Mouse (Mus musculus) heart, embryonic 15.5 days (tissue): Measurements from ENCODE around the gene Snupn. TPM values are rescaled to one million over a fixed set of nuclear protein-coding genes. Genes with fewer than 3 reads are reported as not detected.
"Not testable (repeated sequence)": the region's sequence is repeated elsewhere in the genome, so short reads cannot be mapped to it uniquely, and the experiment has no call there.

Experiments used
- ATAC-seq: fragments of 200-750 bp; cut with Nextera tagmentation; replicated peaks from 2 replicates; pipeline ENCODE4 v1.8.0; 2017; ENCODE audit warnings: low read depth, moderate TSS enrichment; ENCODE audit not compliant: insufficient number of reproducible peaks, insufficient read depth, low FRiP score
- H3K27ac ChIP-seq: fragments of 300-500 bp; sonication (generic); 2 replicates; pipeline ENCODE4 v1.5.1; 2015; ENCODE audit warnings: mild to moderate bottlenecking, inconsistent platforms
- H3K27me3 ChIP-seq: fragments of 300-500 bp; sonication (generic); 2 replicates; pipeline ENCODE4 v1.6.1; 2015; ENCODE audit warnings: inconsistent platforms
- H3K36me3 ChIP-seq: fragments of 300-500 bp; sonication (generic); 2 replicates; pipeline ENCODE4 v1.6.1; 2015; ENCODE audit warnings: mild to moderate bottlenecking, inconsistent platforms
- H3K4me1 ChIP-seq: fragments of 300-500 bp; sonication (generic); replicated peaks from 2 replicates; pipeline ENCODE4 v1.6.1; 2015; ENCODE audit warnings: inconsistent platforms
- H3K4me2 ChIP-seq: fragments of 300-500 bp; sonication (generic); 2 replicates; pipeline ENCODE4 v1.6.1; 2015; ENCODE audit warnings: inconsistent platforms, mild to moderate bottlenecking, moderate library complexity
- H3K4me3 ChIP-seq: fragments of 300-500 bp; sonication (generic); 2 replicates; pipeline ENCODE4 v1.5.1; 2015; ENCODE audit warnings: mild to moderate bottlenecking, inconsistent platforms
- H3K9ac ChIP-seq: fragments of 300-500 bp; sonication (generic); 2 replicates; pipeline ENCODE4 v1.6.1; 2015; ENCODE audit warnings: mild to moderate bottlenecking, inconsistent platforms
- H3K9me3 ChIP-seq: fragments of 300-500 bp; sonication (generic); replicated peaks from 2 replicates; pipeline ENCODE4 v1.6.1; 2016; ENCODE audit warnings: inconsistent platforms
- WGBS: fragments of 180-500 bp; shearing (Covaris S2); methylation state at CpG from one replicate; pipeline ENCODE4 v1.1.7; 2015; ENCODE audit warnings: mixed read lengths; 5-methylcytosine and 5-hydroxymethylcytosine counted together
- polyA plus RNA-seq: library from polyadenylated mRNA; unstranded; fragments of >200 nt; fragmentation: Nextera tagmentation; extraction: Ambion mirVana; gene quantifications from 2 replicates; pipeline ENCODE4 v1.2.1, GENCODE M21; 2015

The Snupn gene
- polyA plus RNA-seq, 1 experiment from 2014 or later: 14.4 TPM

- WGBS: 15% methylated on average over 6 of the region's 6 CpGs
Measured at GRCm38 (mm10) chr9:56936861-56937222, 13.8 kb upstream of the Snupn start.

GRCm38 (mm10) chr9:56937223-56938160 is 13.2 kb upstream of the Snupn start, which contains the start of gene Imp3:
Gene Imp3 (plus strand): TSS chr9:56937475.
- no peaks in the 10 kb centered on the region for H3K27me3 ChIP-seq
- no peaks in the 10 kb centered on the region for H3K9me3 ChIP-seq
- ATAC-seq: peak; percentile 91
- peak within 1 kb of the TSS; percentile 92 for H3K27ac ChIP-seq
- peaks cover 14% of the 10 kb centered on the region for H3K4me1 ChIP-seq
- no peaks in the 10 kb centered on the region for H3K36me3 ChIP-seq
- WGBS: under 1% methylated on average over 73 of the region's 73 CpGs
- peak within 1 kb of the TSS; percentile 80 for H3K4me2 ChIP-seq
- H3K9ac ChIP-seq: peak within 1 kb of the TSS; percentile 79
- peak within 1 kb of the TSS; percentile 79 for H3K4me3 ChIP-seq

More at GRCm38 (mm10) chr9:56936861-56937222, 13.8 kb upstream of the Snupn start:
- Histone ChIP-seq H3K27me3 (no peaks in the 10 kb centered on the region), H3K4me3 (peak overlapping the region; percentile 79), H3K36me3 (no peaks in the 10 kb centered on the region), H3K27ac (peak overlapping the region; percentile 49; the same call in 1 of the 2 replicates), H3K9me3 (no peaks in the 10 kb centered on the region), H3K4me2 (peak overlapping the region; percentile 65), H3K9ac (peak overlapping the region; percentile 27), H3K4me1 (peaks cover 14% of the 10 kb centered on the region)
- ATAC-seq: no peak

- peak overlapping the region; percentile 80 for H3K4me2 ChIP-seq
- no peak for ATAC-seq
- WGBS: 2% methylated on average over 7 of the region's 7 CpGs
- no peaks in the 10 kb centered on the region for H3K27me3 ChIP-seq
- H3K4me3 ChIP-seq: peak overlapping the region; percentile 79
- H3K27ac ChIP-seq: peak overlapping the region; percentile 92
- peaks cover 14% of the 10 kb centered on the region for H3K4me1 ChIP-seq
- H3K9ac ChIP-seq: peak overlapping the region; percentile 79
- no peaks in the 10 kb centered on the region for H3K36me3 ChIP-seq
- no peaks in the 10 kb centered on the region for H3K9me3 ChIP-seq
Measured at GRCm38 (mm10) chr9:56938374-56938773, 12.3 kb upstream of the Snupn start.

- not testable (repeated sequence) for H3K36me3 ChIP-seq, H3K4me2 ChIP-seq, ATAC-seq, H3K27ac ChIP-seq, H3K27me3 ChIP-seq, H3K4me3 ChIP-seq, H3K9me3 ChIP-seq, H3K9ac ChIP-seq
- peaks cover 12% of the 10 kb centered on the region for H3K4me1 ChIP-seq
- WGBS: 25% methylated on average over 3 of the region's 3 CpGs
Measured at GRCm38 (mm10) chr9:56947481-56947880, 3.2 kb upstream of the Snupn start.

GRCm38 (mm10) chr9:56948699-56949098 is 2.0 kb upstream of the Snupn start:
- not testable (repeated sequence) for H3K4me2 ChIP-seq, H3K36me3 ChIP-seq, ATAC-seq, H3K27ac ChIP-seq, H3K9me3 ChIP-seq, H3K4me3 ChIP-seq, H3K27me3 ChIP-seq, H3K9ac ChIP-seq
- peaks cover 12% of the 10 kb centered on the region for H3K4me1 ChIP-seq
- 60% methylated on average over 5 of the region's 5 CpGs for WGBS

GRCm38 (mm10) chr9:56949767-56950166 is 911 bp upstream of the Snupn start:
- H3K4me1 ChIP-seq: peaks cover 12% of the 10 kb centered on the region
- H3K9me3 ChIP-seq: no peaks in the 10 kb centered on the region
- no peak overlapping the region for H3K27ac ChIP-seq
- H3K27me3 ChIP-seq: no peaks in the 10 kb centered on the region
- H3K4me2 ChIP-seq: peak overlapping the region; percentile 74
- ATAC-seq: no peak
- WGBS: 19% methylated on average over 13 of the region's 13 CpGs
- H3K4me3 ChIP-seq: peak overlapping the region; percentile 75
- H3K36me3 ChIP-seq: no peaks in the 10 kb centered on the region
- H3K9ac ChIP-seq: peak overlapping the region; percentile 47

- Histone ChIP-seq H3K4me1 (peaks cover 12% of the 10 kb centered on the region), H3K27me3 (no peaks in the 10 kb centered on the region), H3K4me2 (no peak overlapping the region), H3K36me3 (0 out of 2 replicates have a peak, but pooled peaks cover 4% of the 10 kb centered on the region), H3K9me3 (no peaks in the 10 kb centered on the region), H3K27ac (no peak overlapping the region), H3K9ac (no peak overlapping the region), H3K4me3 (no peak overlapping the region)
- ATAC-seq: no peak
- WGBS: 94% methylated on average over 1 of the region's 1 CpGs
Measured at GRCm38 (mm10) chr9:56953562-56953961, 2.9 kb downstream of the Snupn start.

GRCm38 (mm10) chr9:56956966-56957675 is 6.4 kb downstream of the Snupn start:
- Histone ChIP-seq H3K27ac (no peak overlapping the region), H3K9me3 (0 out of 2 replicates have a peak, but pooled peaks cover 3% of the 10 kb centered on the region), H3K4me1 (no peaks in the 10 kb centered on the region), H3K36me3 (peaks cover 4% of the 10 kb centered on the region; the same call in 1 of the 2 replicates), H3K4me3 (no peak overlapping the region), H3K27me3 (no peaks in the 10 kb centered on the region), H3K9ac (no peak overlapping the region), H3K4me2 (no peak overlapping the region)
- ATAC-seq: no peak
- WGBS: 65% methylated on average over 7 of the region's 7 CpGs

GRCm38 (mm10) chr9:56958689-56959088 is 8.0 kb downstream of the Snupn start:
- H3K4me1 ChIP-seq: no peaks in the 10 kb centered on the region
- 88% methylated on average over 2 of the region's 2 CpGs for WGBS
- no peak overlapping the region for H3K9ac ChIP-seq
- no peak overlapping the region for H3K4me3 ChIP-seq
- ATAC-seq: no peak
- no peak overlapping the region for H3K27ac ChIP-seq
- no peak overlapping the region for H3K4me2 ChIP-seq
- H3K9me3 ChIP-seq: 0 out of 2 replicates have a peak, but pooled peaks cover 3% of the 10 kb centered on the region
- H3K36me3 ChIP-seq: peaks cover 12% of the 10 kb centered on the region; the same call in 1 of the 2 replicates
- H3K27me3 ChIP-seq: no peaks in the 10 kb centered on the region

- WGBS: 93% methylated on average over 3 of the region's 3 CpGs
- 0 out of 2 replicates have a peak, but pooled peaks cover 3% of the 10 kb centered on the region for H3K9me3 ChIP-seq
- no peak overlapping the region for H3K9ac ChIP-seq
- H3K4me1 ChIP-seq: no peaks in the 10 kb centered on the region
- H3K4me3 ChIP-seq: no peak overlapping the region
- ATAC-seq: no peak
- peaks cover 17% of the 10 kb centered on the region; the same call in 1 of the 2 replicates for H3K36me3 ChIP-seq
- H3K4me2 ChIP-seq: no peak overlapping the region
- H3K27me3 ChIP-seq: no peaks in the 10 kb centered on the region
- no peak overlapping the region for H3K27ac ChIP-seq
Measured at GRCm38 (mm10) chr9:56961591-56961990, 10.9 kb downstream of the Snupn start.

GRCm38 (mm10) chr9:56970158-56970557 is 19.5 kb downstream of the Snupn start:
- Histone ChIP-seq H3K9ac (no peak overlapping the region), H3K27me3 (no peaks in the 10 kb centered on the region), H3K4me2 (no peak overlapping the region), H3K27ac (no peak overlapping the region), H3K4me3 (no peak overlapping the region), H3K9me3 (no peaks in the 10 kb centered on the region), H3K4me1 (no peaks in the 10 kb centered on the region), H3K36me3 (peaks cover 3% of the 10 kb centered on the region; the same call in 1 of the 2 replicates)
- WGBS: 63% methylated on average over 2 of the region's 2 CpGs
- no peak for ATAC-seq
